Mouse (Mus musculus) limb, embryonic 10.5 days (tissue): ENCODE data around the gene Fkbp1b. TPM values are rescaled to one million over a fixed set of nuclear protein-coding genes. Genes with fewer than 3 reads are reported as not detected.
A peak's percentile ranks its signal among the peaks of the same experiment; 100 is the strongest.

Experiments used
- DNase-seq: peaks from one replicate; pipeline ENCODE4 v3.0.0-alpha.2; 2017; ENCODE audit warnings: low spot score
- H3K27ac ChIP-seq: fragments of 300-500 bp; sonication (generic); 2 replicates; pipeline ENCODE4 v1.5.1; 2016; ENCODE audit warnings: mild to moderate bottlenecking
- H3K27me3 ChIP-seq: fragments of 300-500 bp; sonication (generic); 2 replicates; pipeline ENCODE4 v1.6.1; 2016; ENCODE audit warnings: low read depth, mild to moderate bottlenecking; ENCODE audit not compliant: poor library complexity, severe bottlenecking
- H3K36me3 ChIP-seq: fragments of 300-500 bp; sonication (generic); 2 replicates; pipeline ENCODE4 v1.6.1; 2016; ENCODE audit warnings: mild to moderate bottlenecking, moderate library complexity
- H3K4me1 ChIP-seq: fragments of 300-500 bp; sonication (generic); 2 replicates; pipeline ENCODE4 v1.6.1; 2016
- H3K4me3 ChIP-seq: fragments of 300-500 bp; sonication (generic); 2 replicates; pipeline ENCODE4 v1.5.1; 2016; ENCODE audit warnings: mild to moderate bottlenecking, moderate library complexity
- H3K9me3 ChIP-seq: fragments of 300-500 bp; sonication (generic); replicated peaks from 2 replicates; pipeline ENCODE4 v1.6.1; 2016; ENCODE audit warnings: mild to moderate bottlenecking
- WGBS: fragments of 180-500 bp; shearing (Covaris S2); methylation state at CpG from one replicate; pipeline ENCODE4 v1.1.7; 2016; 5-methylcytosine and 5-hydroxymethylcytosine counted together
- polyA plus RNA-seq: library from polyadenylated mRNA; unstranded; fragments of >200 nt; fragmentation: Nextera tagmentation; extraction: Ambion mirVana; gene quantifications from 2 replicates; pipeline ENCODE4 v1.2.1, GENCODE M21; 2016

Gene Fkbp1b
- polyA plus RNA-seq, 1 experiment from 2014 or later, result 7.9 TPM

GRCm38 (mm10) chr12:4872273-4872672 is 30.9 kb upstream of the Fkbp1b start:
- no peak overlapping the region for H3K27ac ChIP-seq
- 73% methylated on average over 4 of the region's 4 CpGs for WGBS

GRCm38 (mm10) chr12:4871260-4871659 is 29.9 kb upstream of the Fkbp1b start:
- no peak for DNase-seq
- WGBS, result 94% methylated on average over 5 of the region's 5 CpGs

More at GRCm38 (mm10) chr12:4872273-4872672, 30.9 kb upstream of the Fkbp1b start:
- no peak for DNase-seq
- no peaks in the 10 kb centered on the region for H3K36me3 ChIP-seq
- no peaks in the 10 kb centered on the region for H3K9me3 ChIP-seq
- H3K27me3 ChIP-seq, result peaks cover 16% of the 10 kb centered on the region
- peaks cover 10% of the 10 kb centered on the region for H3K4me1 ChIP-seq
- no peak overlapping the region for H3K4me3 ChIP-seq

GRCm38 (mm10) chr12:4868924-4869323 is 27.5 kb upstream of the Fkbp1b start:
- H3K9me3 ChIP-seq, result no peaks in the 10 kb centered on the region
- peaks cover 4% of the 10 kb centered on the region for H3K4me1 ChIP-seq
- H3K27me3 ChIP-seq, result peaks cover 13% of the 10 kb centered on the region
- H3K36me3 ChIP-seq, result no peaks in the 10 kb centered on the region
- DNase-seq, result no peak
- H3K27ac ChIP-seq, result no peak overlapping the region
- H3K4me3 ChIP-seq, result no peak overlapping the region
- 87% methylated on average over 8 of the region's 8 CpGs for WGBS

More at GRCm38 (mm10) chr12:4871260-4871659, 29.9 kb upstream of the Fkbp1b start:
- no peak overlapping the region for H3K27ac ChIP-seq
- peaks cover 16% of the 10 kb centered on the region for H3K27me3 ChIP-seq
- no peak overlapping the region for H3K4me3 ChIP-seq
- no peaks in the 10 kb centered on the region for H3K9me3 ChIP-seq
- H3K4me1 ChIP-seq, result peaks cover 10% of the 10 kb centered on the region
- no peaks in the 10 kb centered on the region for H3K36me3 ChIP-seq

- Histone ChIP-seq H3K4me3 (no peak overlapping the region), H3K9me3 (no peaks in the 10 kb centered on the region), H3K27me3 (no peaks in the 10 kb centered on the region), H3K4me1 (peaks cover 4% of the 10 kb centered on the region), H3K36me3 (peaks cover 10% of the 10 kb centered on the region), H3K27ac (no peak overlapping the region)
- DNase-seq, result no peak
- 85% methylated on average over 4 of the region's 4 CpGs for WGBS
Observed at GRCm38 (mm10) chr12:4864338-4864690, 22.9 kb upstream of the Fkbp1b start.

- Histone ChIP-seq H3K27me3 (no peaks in the 10 kb centered on the region), H3K36me3 (peaks cover 10% of the 10 kb centered on the region), H3K27ac (no peak overlapping the region), H3K4me3 (no peak overlapping the region), H3K9me3 (no peaks in the 10 kb centered on the region), H3K4me1 (peaks cover 6% of the 10 kb centered on the region)
- 84% methylated on average over 4 of the region's 4 CpGs for WGBS
- no peak for DNase-seq
Observed at GRCm38 (mm10) chr12:4863654-4864337, 22.4 kb upstream of the Fkbp1b start.

GRCm38 (mm10) chr12:4862672-4863071 is 21.3 kb upstream of the Fkbp1b start:
- no peak overlapping the region for H3K27ac ChIP-seq
- no peaks in the 10 kb centered on the region for H3K9me3 ChIP-seq
- whole genome bisulfite sequencing, result 94% methylated on average over 4 of the region's 4 CpGs
- H3K36me3 ChIP-seq, result peaks cover 15% of the 10 kb centered on the region
- no peaks in the 10 kb centered on the region for H3K27me3 ChIP-seq
- peaks cover 6% of the 10 kb centered on the region for H3K4me1 ChIP-seq
- no peak for DNase-seq
- H3K4me3 ChIP-seq, result no peak overlapping the region

GRCm38 (mm10) chr12:4859241-4859914 is 18.0 kb upstream of the Fkbp1b start:
- H3K36me3 ChIP-seq, result peaks cover 40% of the 10 kb centered on the region
- DNase-seq, result no peak
- no peak overlapping the region for H3K4me3 ChIP-seq
- WGBS, result 54% methylated on average over 11 of the region's 11 CpGs
- no peaks in the 10 kb centered on the region for H3K9me3 ChIP-seq
- H3K4me1 ChIP-seq, result peaks cover 6% of the 10 kb centered on the region
- H3K27me3 ChIP-seq, result no peaks in the 10 kb centered on the region
- H3K27ac ChIP-seq, result peak overlapping the region; percentile 61; the same call in 1 of the 2 replicates

- H3K9me3 ChIP-seq, result no peaks in the 10 kb centered on the region
- H3K4me1 ChIP-seq, result peaks cover 6% of the 10 kb centered on the region
- no peak overlapping the region for H3K27ac ChIP-seq
- peaks cover 61% of the 10 kb centered on the region for H3K36me3 ChIP-seq
- WGBS, result 99% methylated on average over 2 of the region's 2 CpGs
- no peak for DNase-seq
- H3K27me3 ChIP-seq, result no peaks in the 10 kb centered on the region
- no peak overlapping the region for H3K4me3 ChIP-seq
Observed at GRCm38 (mm10) chr12:4856834-4857233, 15.4 kb upstream of the Fkbp1b start.

GRCm38 (mm10) chr12:4856160-4856559 is 14.8 kb upstream of the Fkbp1b start:
- Histone ChIP-seq H3K4me1 (peaks cover 6% of the 10 kb centered on the region), H3K27me3 (no peaks in the 10 kb centered on the region), H3K27ac (no peak overlapping the region), H3K9me3 (no peaks in the 10 kb centered on the region), H3K4me3 (no peak overlapping the region), H3K36me3 (peaks cover 68% of the 10 kb centered on the region)
- 93% methylated on average over 5 of the region's 5 CpGs for WGBS
- DNase-seq, result no peak

GRCm38 (mm10) chr12:4843741-4844140 is 2.4 kb upstream of the Fkbp1b start:
- peak overlapping the region; percentile 78 for H3K27ac ChIP-seq
- H3K4me3 ChIP-seq, result peak overlapping the region; percentile 62
- H3K36me3 ChIP-seq, result peaks cover 6% of the 10 kb centered on the region
- H3K27me3 ChIP-seq, result peaks cover 28% of the 10 kb centered on the region
- H3K4me1 ChIP-seq, result peaks cover 35% of the 10 kb centered on the region
- peak; percentile 68 for DNase-seq
- 0% methylated on average over 12 of the region's 12 CpGs for WGBS
- H3K9me3 ChIP-seq, result no peaks in the 10 kb centered on the region

- peak; percentile 89 for DNase-seq
- WGBS, result 2% methylated on average over 30 of the region's 30 CpGs
- Histone ChIP-seq H3K4me3 (peak within 1 kb of the TSS; percentile 80), H3K4me1 (peaks cover 35% of the 10 kb centered on the region), H3K27ac (peak within 1 kb of the TSS; percentile 82), H3K9me3 (no peaks in the 10 kb centered on the region), H3K27me3 (peaks cover 30% of the 10 kb centered on the region), H3K36me3 (peaks cover 4% of the 10 kb centered on the region)
Observed at GRCm38 (mm10) chr12:4842890-4843597, 1.7 kb upstream of the Fkbp1b start, which contains the start of gene Wdcp. Gene Wdcp (plus strand): TSS chr12:4843303.

- WGBS, result 90% methylated on average over 8 of the region's 8 CpGs
- H3K4me3 ChIP-seq, result 0 out of 2 replicates have a peak overlapping the region, but pooled peaks have one; percentile 80
Observed at GRCm38 (mm10) chr12:4842456-4842855, 1.1 kb upstream of the Fkbp1b start.

GRCm38 (mm10) chr12:4840741-4841140 is 650 bp downstream of the Fkbp1b start:
- peaks cover 34% of the 10 kb centered on the region for H3K27me3 ChIP-seq
- peak overlapping the region; percentile 82 for H3K27ac ChIP-seq
- no peak for DNase-seq
- H3K4me1 ChIP-seq, result peaks cover 33% of the 10 kb centered on the region
- H3K36me3 ChIP-seq, result no peaks in the 10 kb centered on the region; the same call in 1 of the 2 replicates
- no peaks in the 10 kb centered on the region for H3K9me3 ChIP-seq
- WGBS, result under 1% methylated on average over 11 of the region's 11 CpGs
- peak overlapping the region; percentile 80 for H3K4me3 ChIP-seq

More at GRCm38 (mm10) chr12:4842456-4842855, 1.1 kb upstream of the Fkbp1b start:
- no peak for DNase-seq
- peaks cover 4% of the 10 kb centered on the region for H3K36me3 ChIP-seq
- peaks cover 35% of the 10 kb centered on the region for H3K4me1 ChIP-seq
- H3K9me3 ChIP-seq, result no peaks in the 10 kb centered on the region
- no peak overlapping the region for H3K27ac ChIP-seq
- peaks cover 34% of the 10 kb centered on the region for H3K27me3 ChIP-seq
